Mouse (Mus musculus) bone marrow macrophage, adult 2 months (primary cell): ENCODE measurements around the gene Trim60. TPM values are rescaled to one million over a fixed set of nuclear protein-coding genes. Genes with fewer than 3 reads are reported as not detected.

Experiments
- H3K27ac ChIP-seq: 2 replicates; pipeline ENCODE4 v1.5.1; 2012; ENCODE audit warnings: low read depth, low read length; ENCODE audit not compliant: insufficient read depth
- H3K4me1 ChIP-seq: 2 replicates; pipeline ENCODE4 v1.6.1; 2012; ENCODE audit warnings: low read length; ENCODE audit not compliant: control insufficient read depth, insufficient read depth
- H3K4me3 ChIP-seq: 2 replicates; pipeline ENCODE4 v1.5.1; 2012; ENCODE audit warnings: mild to moderate bottlenecking, low read length, moderate library complexity; ENCODE audit not compliant: insufficient read depth
- CTCF ChIP-seq: IDR thresholded peaks from 2 replicates; pipeline ENCODE4 v1.5.1; 2012; ENCODE audit warnings: low read depth, mild to moderate bottlenecking, low read length, moderate library complexity
- POLR2A ChIP-seq: IDR thresholded peaks from 2 replicates; pipeline ENCODE4 v1.6.1; 2012; ENCODE audit warnings: mild to moderate bottlenecking, low read depth, low read length, borderline replicate concordance
- polyA plus RNA-seq: library from polyadenylated mRNA; stranded (reverse); fragments of >200 nt; gene quantifications from 2 replicates; pipeline ENCODE4 v1.2.4, GENCODE M21; 2012; ENCODE audit not compliant: missing spikeins, insufficient read depth, insufficient read length

Gene Trim60
- polyA plus RNA-seq, 1 experiment: not detected

DNA sequence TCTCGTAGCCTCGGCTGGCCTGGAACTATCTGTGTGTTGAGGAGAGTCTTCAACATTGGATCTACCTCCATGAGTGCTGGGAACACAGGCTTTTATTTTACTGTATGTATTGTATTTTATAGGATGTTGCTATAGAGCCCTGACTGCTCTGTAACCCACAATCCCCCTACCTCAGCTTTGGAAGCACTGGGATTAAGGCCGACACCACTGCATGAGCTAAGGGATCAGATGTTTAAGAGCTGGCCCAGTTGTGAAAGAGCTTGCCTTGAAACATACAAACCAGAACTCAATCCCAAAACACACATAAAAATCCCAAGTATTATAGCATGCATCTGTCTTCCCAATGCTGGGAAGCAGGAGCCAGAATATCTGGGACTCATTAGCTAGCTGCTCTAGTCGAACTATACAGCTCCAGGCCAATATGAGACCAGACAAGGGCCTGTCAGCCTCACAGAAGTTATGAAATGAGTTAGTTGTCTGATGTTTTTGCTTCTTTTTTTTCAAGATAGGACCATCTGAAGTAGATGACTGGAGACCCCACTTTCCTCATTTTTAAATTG lies 19.5 kb downstream of the Trim60 start:
- H3K27ac ChIP-seq: no peak overlapping the region
- H3K4me3 ChIP-seq: no peak overlapping the region
- no peak for TF ChIP-seq POLR2A
- no peak for TF ChIP-seq CTCF
- H3K4me1 ChIP-seq: no peaks in the 10 kb centered on the region

DNA sequence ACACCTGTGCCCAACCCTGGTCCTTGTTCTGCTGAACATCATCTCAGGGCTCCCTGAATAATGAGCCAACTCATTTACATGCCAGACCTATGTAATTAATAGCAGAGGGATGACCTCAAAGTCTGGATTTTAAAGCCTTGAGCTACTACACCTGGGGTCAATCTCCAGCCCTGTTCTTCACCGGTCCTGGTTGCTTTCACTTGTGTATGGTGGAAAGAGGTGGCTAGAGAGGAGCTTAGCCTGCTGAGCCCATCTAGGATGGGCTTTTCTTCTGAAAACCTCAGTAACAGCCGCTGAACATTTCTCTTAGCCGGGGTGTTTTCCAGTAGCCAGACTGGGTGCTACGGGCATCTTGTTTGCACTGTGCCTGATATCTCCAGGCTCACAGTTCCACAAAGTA lies 30.7 kb downstream of the Trim60 start, which contains the start of gene Trim75:
Gene Trim75, minus strand, starts transcription at position 101 of the 400 bp plus-strand sequence.
- Histone ChIP-seq H3K27ac (no peak within 1 kb of the TSS), H3K4me3 (no peak within 1 kb of the TSS), H3K4me1 (no peaks in the 10 kb centered on the region)
- TF ChIP-seq POLR2A (no peak), CTCF (no peak)

DNA sequence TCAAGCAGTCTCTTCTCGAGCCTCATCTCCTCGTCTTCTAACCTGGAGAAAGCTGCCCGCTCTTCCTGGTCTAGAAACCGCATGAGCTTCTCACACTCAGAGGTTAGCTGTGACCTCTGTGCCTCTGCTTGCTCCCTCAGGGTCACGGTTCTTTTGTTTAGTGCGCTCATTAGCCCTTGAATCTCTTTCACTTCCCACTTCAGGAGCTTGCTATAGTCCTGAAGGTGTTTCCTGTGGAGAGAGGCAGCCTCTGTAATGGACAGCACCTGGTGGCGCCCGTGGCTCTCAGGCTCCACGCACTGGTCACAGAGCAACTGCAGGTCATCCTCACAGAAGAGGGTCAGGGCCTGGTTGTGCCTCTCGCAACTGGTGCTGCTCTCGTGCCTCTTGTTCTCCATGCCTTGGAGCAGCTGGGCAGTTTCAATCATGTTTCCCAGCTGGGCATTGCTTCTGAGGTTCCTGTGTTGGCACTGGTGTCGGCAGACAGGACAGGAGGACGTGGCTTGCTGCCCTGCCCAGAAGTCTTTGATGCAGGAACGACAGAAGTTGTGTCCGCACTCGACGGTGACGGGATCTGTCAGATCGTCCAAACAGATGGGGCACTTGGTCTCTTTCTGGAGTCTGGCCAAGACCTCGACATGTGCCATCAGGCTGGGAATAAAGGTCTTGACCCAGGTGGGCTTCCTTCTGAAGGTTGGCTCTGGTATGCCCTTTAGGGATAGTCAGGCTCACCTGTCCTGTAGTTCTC lies 35.1 kb downstream of the Trim60 start:
- TF ChIP-seq CTCF: no peak
- no peak for TF ChIP-seq POLR2A
- Histone ChIP-seq H3K27ac (no peak overlapping the region), H3K4me1 (no peaks in the 10 kb centered on the region), H3K4me3 (no peak overlapping the region)

DNA sequence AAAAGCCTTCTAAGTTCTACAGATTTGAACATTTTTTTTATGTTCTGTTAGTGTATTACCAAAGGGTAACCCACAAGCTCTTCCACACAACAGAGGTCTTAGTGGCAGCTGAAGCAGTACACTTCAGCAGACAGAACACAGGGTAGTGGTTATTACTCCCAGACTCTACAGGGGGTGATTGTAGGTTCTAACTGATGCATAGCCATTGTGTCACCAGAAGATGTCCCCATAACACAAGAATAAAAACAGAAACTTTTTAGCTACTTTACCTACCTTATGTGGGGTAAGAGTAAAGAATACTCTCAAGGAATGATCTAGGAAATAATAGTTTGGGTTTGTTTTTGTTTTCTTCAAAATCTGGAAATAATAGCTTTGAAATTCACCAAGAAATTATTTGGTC lies 55.5 kb downstream of the Trim60 start:
- Histone ChIP-seq H3K4me1 (no peaks in the 10 kb centered on the region), H3K27ac (no peak overlapping the region), H3K4me3 (no peak overlapping the region)
- TF ChIP-seq POLR2A (no peak), CTCF (no peak)

DNA sequence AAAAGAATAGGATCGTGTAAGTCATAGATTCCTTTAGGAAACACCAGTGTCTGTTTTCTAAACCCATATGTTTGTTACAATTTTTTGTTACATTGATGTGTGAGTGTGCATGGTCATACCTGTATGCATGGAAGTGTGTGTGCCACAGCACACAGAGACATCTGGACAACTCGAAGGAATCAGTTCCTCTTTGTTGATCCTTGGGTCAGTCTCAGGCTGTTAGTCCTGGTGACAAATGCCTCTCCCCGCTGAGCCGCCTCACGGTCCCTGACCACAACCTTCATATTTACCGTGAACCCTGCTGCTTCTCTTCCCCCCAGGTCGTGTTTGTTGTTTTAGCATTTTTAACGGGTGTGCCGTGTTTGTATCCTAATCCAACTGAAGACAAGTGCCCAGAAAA lies 59.4 kb downstream of the Trim60 start:
- no peaks in the 10 kb centered on the region for H3K4me1 ChIP-seq
- TF ChIP-seq POLR2A: no peak
- no peak for TF ChIP-seq CTCF
- H3K27ac ChIP-seq: no peak overlapping the region
- H3K4me3 ChIP-seq: no peak overlapping the region

DNA sequence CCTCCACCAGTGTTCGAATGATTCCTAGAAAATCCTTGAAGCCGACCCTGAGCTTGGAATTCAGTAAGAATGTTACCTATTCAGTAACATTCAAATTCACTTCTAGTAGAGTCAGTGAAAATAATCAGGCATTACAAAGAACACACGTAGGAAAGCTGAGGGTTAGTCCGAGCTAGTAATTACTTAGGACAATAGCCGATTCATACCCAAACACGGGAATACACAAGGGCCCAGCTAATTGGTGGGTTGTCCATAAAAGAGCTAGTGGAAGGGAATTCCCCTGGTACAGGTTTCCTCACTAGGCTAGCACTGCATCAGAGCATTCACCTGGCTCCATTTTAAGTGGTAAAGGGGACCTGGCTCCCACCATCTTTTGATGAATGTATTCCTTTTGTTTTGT lies 66.3 kb downstream of the Trim60 start:
- Histone ChIP-seq H3K27ac (no peak overlapping the region), H3K4me3 (no peak overlapping the region)
- TF ChIP-seq CTCF (no peak), POLR2A (no peak)

More for the DNA sequence above, 66.3 kb downstream of the Trim60 start:
- peaks cover 22% of the 10 kb centered on the region for H3K4me1 ChIP-seq

Other genes with a start within 250 kb of the Trim60 start
- 11.5 and 12.0 TPM in 2 replicates for gene Klhl2, start 168.6 kb downstream of the Trim60 start, polyA plus RNA-seq
- gene Tmem192, start 71.4 kb downstream of the Trim60 start, polyA plus RNA-seq: 54.1 and 59.9 TPM in 2 replicates
- not detected in 2 replicates for gene Trim75, start 30.8 kb downstream of the Trim60 start, polyA plus RNA-seq
- gene Trim61, start 61 bp downstream of the Trim60 start, polyA plus RNA-seq: not detected in 2 replicates
- not detected in 2 replicates for gene Apela, start 18.8 kb upstream of the Trim60 start, polyA plus RNA-seq
- gene Gm10663, start 56.4 kb upstream of the Trim60 start, polyA plus RNA-seq: not detected in 2 replicates
- gene BC030870, start 111.0 kb upstream of the Trim60 start, polyA plus RNA-seq: not detected in 2 replicates